Mouse (Mus musculus): Measurements from ENCODE around the gene Lrmda.

- TF ChIP-seq POLR2A (IDR thresholded peaks at IDR 0.05; ENCODE audit: low read depth, low read length): no peak
- no peak for TF ChIP-seq CTCF (IDR thresholded peaks at IDR 0.05; ENCODE audit: extremely low read depth, insufficient read length, insufficient replicate concordance, low read depth, low read length)
Observed at GRCm38 (mm10) chr14:22719968-22720367, 700.5 kb downstream of the Lrmda start.
